Mouse (Mus musculus) gastrocnemius, postnatal 14 days (tissue): ENCODE measurements around the gene Nap1l4. TPM values are rescaled to one million over a fixed set of nuclear protein-coding genes. Genes with fewer than 3 reads are reported as not detected.

Experiments
- DNase-seq: peaks from one replicate; pipeline ENCODE4 v3.0.0; 2021; ENCODE audit warnings: mixed read lengths
- intact Hi-C: fragments of 180-260 bp; cut with DNase I; formaldehyde crosslinking; loops from one replicate; pipeline ENCODE4 v1.15.1; 2025; ENCODE audit warnings: low total_unique reads
- total RNA-seq, 2 experiments: library from RNA; stranded (reverse); gene quantifications; 2 replicates each; pipeline ENCODE4 v1.2.3; 2021

Nap1l4 gene
- total RNA-seq, 2 experiments from 2014 or later: 158 to 159 TPM

- intact Hi-C loops: no loop called here
- no peak for DNase-seq
Measured at GRCm38 (mm10) chr7:143536251-143536650, 12.7 kb downstream of the Nap1l4 start.

- intact Hi-C loops: no loop called here
- no peak for DNase-seq
Measured at GRCm38 (mm10) chr7:143533284-143533683, 15.6 kb downstream of the Nap1l4 start.

- DNase-seq: no peak
- intact Hi-C loops: no loop called here
Measured at GRCm38 (mm10) chr7:143532410-143532809, 16.5 kb downstream of the Nap1l4 start.

- DNase-seq: no peak
- intact Hi-C loops: no loop called here
Measured at GRCm38 (mm10) chr7:143519333-143519732, 29.6 kb downstream of the Nap1l4 start.

- no peak for DNase-seq
- intact Hi-C loops: no loop called here
Measured at GRCm38 (mm10) chr7:143514416-143514768, 34.5 kb downstream of the Nap1l4 start.

- DNase-seq: peak; percentile 27
- intact Hi-C loops: no loop called here
Measured at GRCm38 (mm10) chr7:143513763-143514415, 35.0 kb downstream of the Nap1l4 start.

GRCm38 (mm10) chr7:143511335-143511712, 37.6 kb downstream of the Nap1l4 start:
- intact Hi-C loops: no loop called here
- no peak for DNase-seq

GRCm38 (mm10) chr7:143510593-143511334, 38.1 kb downstream of the Nap1l4 start:
- DNase-seq: no peak
- intact Hi-C loops: no loop called here

GRCm38 (mm10) chr7:143509566-143509965, 39.3 kb downstream of the Nap1l4 start:
- intact Hi-C loops: no loop called here
- DNase-seq: no peak

- DNase-seq: no peak
- intact Hi-C loops: no loop called here
Measured at GRCm38 (mm10) chr7:143506675-143507074, 42.2 kb downstream of the Nap1l4 start.

- DNase-seq: no peak
- intact Hi-C loops: no loop called here
Measured at GRCm38 (mm10) chr7:143506271-143506670, 42.6 kb downstream of the Nap1l4 start.

- intact Hi-C loops: no loop called here
- DNase-seq: peak; percentile 75
Measured at GRCm38 (mm10) chr7:143505823-143506222, 43.1 kb downstream of the Nap1l4 start.

GRCm38 (mm10) chr7:143505411-143505810, 43.5 kb downstream of the Nap1l4 start:
- intact Hi-C loops: no loop called here
- DNase-seq: no peak

- DNase-seq: no peak
Measured at GRCm38 (mm10) chr7:143503926-143504325, 45.0 kb downstream of the Nap1l4 start.

GRCm38 (mm10) chr7:143502418-143503200, 46.3 kb downstream of the Nap1l4 start, which contains the start of gene Phlda2:
Gene Phlda2 (minus strand): TSS chr7:143503150.
- no peak for DNase-seq
- intact Hi-C loops: no loop called here

More at GRCm38 (mm10) chr7:143503926-143504325, 45.0 kb downstream of the Nap1l4 start:
- intact Hi-C loops: no loop called here

GRCm38 (mm10) chr7:143501643-143502417, 47.1 kb downstream of the Nap1l4 start:
- DNase-seq: peak; percentile 23
- intact Hi-C loops: no loop called here

GRCm38 (mm10) chr7:143500912-143501311, 48.0 kb downstream of the Nap1l4 start:
- intact Hi-C loops: no loop called here
- no peak for DNase-seq

GRCm38 (mm10) chr7:143498584-143498983, 50.3 kb downstream of the Nap1l4 start:
- no peak for DNase-seq
- intact Hi-C loops: no loop called here

GRCm38 (mm10) chr7:143495104-143495961, 53.6 kb downstream of the Nap1l4 start:
- DNase-seq: no peak
- intact Hi-C loops: no loop called here
